Mouse (Mus musculus): ENCODE measurements around the gene Zbtb12.

DNA sequence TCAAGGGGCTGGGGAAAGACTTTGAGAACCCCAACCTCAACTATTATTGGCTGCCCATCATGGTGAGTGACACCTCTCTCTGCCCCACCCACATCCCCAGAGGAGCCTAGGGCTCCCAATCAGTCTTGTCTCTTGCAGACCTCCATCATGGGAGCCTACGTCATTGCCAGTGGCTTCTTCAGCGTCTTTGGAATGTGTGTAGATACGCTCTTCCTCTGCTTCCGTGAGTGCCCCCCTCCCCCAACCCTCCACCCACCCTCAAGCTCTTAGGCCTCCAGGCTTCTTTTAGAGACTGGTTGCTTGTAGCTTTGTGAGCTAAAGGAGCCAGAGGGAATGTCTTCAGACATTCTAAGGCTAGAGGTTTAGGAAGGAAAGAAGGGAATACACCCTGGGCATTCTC, 49.6 kb downstream of the Zbtb12 start:
- no peak for TF ChIP-seq POLR2A (IDR thresholded peaks at IDR 0.05; ENCODE audit: extremely low read depth, insufficient read depth, low read length)
- no peak for TF ChIP-seq CTCF (IDR thresholded peaks at IDR 0.05; ENCODE audit: extremely low read depth, insufficient read depth, low read length)
